Mouse (Mus musculus) Patski (cell line): ENCODE data around the gene Bcl2l11. TPM values are rescaled to one million over a fixed set of nuclear protein-coding genes. Genes with fewer than 3 reads are reported as not detected.

ENCODE experiments used
- ATAC-seq: fragments of 100-300 bp; one replicate; pipeline ENCODE4 v1.8.0; 2021
- CTCF ChIA-PET: fragments of 350-600 bp; sonication (Branson Sonifier 250); formaldehyde crosslinking; loops from one replicate; lab custom pipeline; 2022; ENCODE audit warnings: inconsistent platforms; lab: Charles Lee
- POLR2A ChIA-PET: fragments of 350-600 bp; sonication (Branson Sonifier 250); formaldehyde crosslinking; loops from one replicate; lab custom pipeline; 2022; ENCODE audit warnings: antibody characterized with exemption, inconsistent platforms; lab: Charles Lee
- DNase-seq: peaks from one replicate; pipeline ENCODE4 v3.0.0-alpha.2; 2011; ENCODE audit warnings: low read depth, low spot score
- H3K27me3 ChIP-seq: fragments of 371-371 bp; one replicate; pipeline ENCODE4 v1.5.1; 2021
- CTCF ChIP-seq: fragments of 100-300 bp; IDR thresholded peaks from one replicate; pipeline ENCODE4 v1.5.1; 2021
- in situ Hi-C: fragments of 300-500 bp; cut with MboI; formaldehyde crosslinking; loops from 3 replicates; pipeline ENCODE4 v1.11.1; 2018; ENCODE audit warnings: low pct_unique_long_range_greater_than_20kb, mixed read lengths
- polyA plus RNA-seq: library from polyadenylated mRNA; unstranded; gene quantifications from one replicate; pipeline ENCODE4 v1.2.3, GENCODE M21; 2021

Gene Bcl2l11
- polyA plus RNA-seq, 1 experiment from 2014 or later: 16.3 TPM

- CTCF ChIA-PET: no interaction called here
- H3K27me3 ChIP-seq: no peaks in the 10 kb centered on the region
- in situ Hi-C loops: no loop called here
- POLR2A ChIA-PET: no interaction called here
- DNase-seq (no peak), ATAC-seq (no peak)
- no peak for TF ChIP-seq CTCF
Measured at GRCm38 (mm10) chr2:128182751-128183150, 56.9 kb downstream of the Bcl2l11 start.

DNA sequence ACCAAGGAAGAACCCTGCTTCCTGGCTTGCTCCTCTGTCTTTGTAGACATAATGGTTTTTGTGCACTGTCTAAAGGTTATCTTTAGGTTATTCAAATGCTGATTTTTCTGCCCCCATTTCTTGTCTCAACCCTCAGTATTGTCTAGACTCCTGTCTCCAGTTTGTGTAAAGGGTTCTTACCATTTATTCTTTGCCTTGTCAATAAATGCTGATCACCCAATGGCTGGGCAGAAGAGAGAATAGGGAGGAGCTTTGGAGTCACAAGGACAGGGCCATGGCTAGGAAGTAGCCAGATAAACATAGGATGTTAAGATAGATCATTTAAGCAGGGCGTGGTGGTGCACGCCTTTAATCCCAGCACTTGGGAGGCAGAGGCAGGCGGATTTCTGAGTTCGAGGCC, 57.9 kb downstream of the Bcl2l11 start:
- no peak for ATAC-seq
- ChIA-PET CTCF (no interaction called here), POLR2A (no interaction called here)
- no peak for TF ChIP-seq CTCF
- no peaks in the 10 kb centered on the region for H3K27me3 ChIP-seq
- DNase-seq: no peak
- in situ Hi-C loops: no loop called here

GRCm38 (mm10) chr2:128185942-128186341, 60.1 kb downstream of the Bcl2l11 start:
- H3K27me3 ChIP-seq: no peaks in the 10 kb centered on the region
- ChIA-PET CTCF (no interaction called here), POLR2A (no interaction called here)
- no peak for ATAC-seq
- TF ChIP-seq CTCF: no peak
- in situ Hi-C loops: no loop called here
- DNase-seq: no peak

DNA sequence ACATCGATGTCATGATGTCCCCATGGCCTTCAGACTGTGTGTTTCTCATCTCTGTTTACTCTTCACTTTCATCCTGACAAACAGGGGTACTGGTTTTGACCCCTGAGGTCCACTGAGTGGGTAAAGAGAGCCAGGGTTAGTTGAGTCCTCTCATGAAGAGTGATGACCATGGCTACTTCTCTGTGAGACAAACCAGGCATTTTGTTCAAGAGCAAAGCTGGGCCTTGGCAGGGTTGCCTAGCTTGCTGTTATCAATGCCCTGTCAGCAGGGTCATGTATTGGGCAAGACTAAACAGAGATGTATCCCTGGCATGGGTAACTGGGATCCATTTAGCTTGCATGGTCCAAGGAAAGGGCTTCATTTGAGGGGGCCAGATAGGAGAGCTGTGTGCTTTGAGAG, 61.4 kb downstream of the Bcl2l11 start:
- in situ Hi-C loops: no loop called here
- ChIA-PET CTCF (no interaction called here), POLR2A (no interaction called here)
- H3K27me3 ChIP-seq: no peaks in the 10 kb centered on the region
- DNase-seq (no peak), ATAC-seq (no peak)
- no peak for TF ChIP-seq CTCF

GRCm38 (mm10) chr2:128188461-128188860, 62.6 kb downstream of the Bcl2l11 start:
- ATAC-seq (no peak), DNase-seq (no peak)
- in situ Hi-C loops: no loop called here
- ChIA-PET POLR2A (interaction anchor here (1.0 to 1.3 kb wide), 2 partner anchors 9 to 15 kb away, joined by 3 to 4 read pairs; no protein-coding TSS in a partner anchor), CTCF (interaction anchor here (1.1 to 1.7 kb wide), 2 partner anchors 9 to 19 kb away, joined by 3 to 8 read pairs; no protein-coding TSS in a partner anchor)
- no peak for TF ChIP-seq CTCF
- H3K27me3 ChIP-seq: no peaks in the 10 kb centered on the region

DNA sequence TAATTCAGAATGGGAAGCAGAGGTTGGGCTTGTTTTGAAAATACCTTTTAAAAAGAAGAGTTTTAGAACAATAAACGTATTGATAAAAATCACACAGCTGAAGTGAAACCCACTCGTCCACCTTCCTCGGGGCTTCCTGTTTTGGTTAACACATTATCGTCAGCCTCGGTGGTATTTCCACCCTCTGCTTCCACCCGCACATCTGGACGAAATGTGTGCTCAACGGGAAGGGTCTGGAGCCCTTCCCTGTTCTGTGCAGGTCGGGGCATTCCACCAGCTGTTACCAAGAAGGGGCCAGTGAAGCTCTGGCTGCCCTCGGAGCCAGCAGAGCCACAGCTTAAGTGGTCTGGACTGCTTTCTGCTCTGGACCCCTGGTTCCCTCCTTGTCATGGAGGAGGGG, 63.9 kb downstream of the Bcl2l11 start:
- no peaks in the 10 kb centered on the region for H3K27me3 ChIP-seq
- DNase-seq (no peak), ATAC-seq (no peak)
- TF ChIP-seq CTCF: no peak
- CTCF ChIA-PET: interaction anchor here (0.9 to 1.7 kb wide), 2 partner anchors 10 to 203 kb away, joined by 3 to 8 read pairs; no protein-coding TSS in a partner anchor
- POLR2A ChIA-PET: no interaction called here
- in situ Hi-C loops: no loop called here

DNA sequence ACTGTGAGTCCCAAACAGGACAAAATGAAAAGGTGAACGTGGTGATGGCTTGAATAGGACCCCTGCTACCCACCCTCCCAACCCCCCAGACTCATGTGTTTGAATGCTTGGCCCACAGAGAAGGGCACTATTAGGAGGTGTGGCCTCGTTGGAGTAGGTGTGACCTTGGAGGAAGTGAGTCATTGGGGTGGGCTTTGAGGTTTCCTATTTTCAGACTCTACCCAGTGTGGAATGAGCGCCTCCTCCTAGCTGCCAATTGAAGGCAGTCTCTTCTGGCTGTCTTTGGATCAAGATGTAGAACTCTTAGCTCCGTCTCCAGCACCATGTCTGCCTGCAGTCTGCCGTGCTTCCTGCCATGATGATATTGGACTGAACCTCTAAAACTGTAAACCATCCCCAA, 64.4 kb downstream of the Bcl2l11 start:
- ChIA-PET CTCF (no interaction called here), POLR2A (no interaction called here)
- H3K27me3 ChIP-seq: no peaks in the 10 kb centered on the region
- ATAC-seq (no peak), DNase-seq (no peak)
- no peak for TF ChIP-seq CTCF
- in situ Hi-C loops: no loop called here

DNA sequence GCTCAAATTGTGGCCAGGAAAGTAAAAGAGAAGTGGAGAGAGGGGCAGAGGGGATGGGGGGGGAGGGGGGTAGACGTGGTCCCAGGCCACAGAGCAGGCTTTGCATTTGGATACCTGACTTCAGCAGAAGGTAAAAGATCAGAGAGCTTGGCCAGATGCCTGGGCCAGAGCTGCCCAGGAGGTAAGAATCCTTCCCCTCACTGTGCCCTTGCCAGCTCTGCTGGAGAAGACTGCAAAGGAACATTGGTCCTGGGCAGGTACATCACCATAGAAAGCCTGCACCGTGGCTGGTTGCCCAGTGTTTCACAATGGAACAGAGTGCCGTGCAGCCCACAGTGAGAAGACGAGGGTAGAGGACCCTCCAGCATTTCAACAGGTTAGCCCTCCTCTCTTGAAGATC, 67.6 kb downstream of the Bcl2l11 start:
- DNase-seq (no peak), ATAC-seq (no peak)
- ChIA-PET CTCF (no interaction called here), POLR2A (interaction anchor here (0.6 to 1.1 kb wide), 3 partner anchors 13 to 138 kb away, joined by 3 to 5 read pairs (median 4); no protein-coding TSS in a partner anchor)
- in situ Hi-C loops: no loop called here
- no peaks in the 10 kb centered on the region for H3K27me3 ChIP-seq
- TF ChIP-seq CTCF: no peak

- POLR2A ChIA-PET: no interaction called here
- no peak for ATAC-seq
Measured at GRCm38 (mm10) chr2:128197379-128197778, 71.5 kb downstream of the Bcl2l11 start.

DNA sequence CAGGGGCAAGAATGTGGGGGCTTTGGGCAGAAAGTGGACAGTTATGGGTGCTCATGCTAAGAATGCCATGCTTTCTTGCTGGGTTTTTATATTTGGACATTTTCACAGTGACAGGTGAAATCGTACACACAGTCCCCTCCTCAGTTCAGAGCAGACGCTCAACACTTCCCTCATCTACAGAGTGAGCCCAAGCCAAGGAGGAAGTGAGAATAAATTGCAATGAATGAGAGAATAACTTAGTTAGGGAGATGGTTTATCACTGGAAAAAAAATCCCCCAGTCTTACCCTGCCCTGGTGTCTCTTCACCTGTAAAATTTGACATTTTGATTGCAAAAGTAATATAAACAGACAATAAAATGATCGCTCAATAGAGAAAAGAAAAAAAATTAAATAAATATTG, 77.3 kb downstream of the Bcl2l11 start:
- ChIA-PET CTCF (interaction anchor here (1.1 kb wide), 1 partner anchor 14 kb away, joined by 3 read pairs; no protein-coding TSS in a partner anchor), POLR2A (interaction anchor here (0.6 kb wide), 1 partner anchor 131 kb away, joined by 3 read pairs; no protein-coding TSS in a partner anchor)
- no peak for DNase-seq
- in situ Hi-C loops: loop anchor here (25.0 kb wide), 1 partner anchor 316 kb away; no protein-coding TSS in a partner anchor
- no peak for ATAC-seq
- no peak for TF ChIP-seq CTCF
- no peaks in the 10 kb centered on the region for H3K27me3 ChIP-seq

More at GRCm38 (mm10) chr2:128197379-128197778, 71.5 kb downstream of the Bcl2l11 start:
- no peak for TF ChIP-seq CTCF
- DNase-seq: no peak
- no peaks in the 10 kb centered on the region for H3K27me3 ChIP-seq
- in situ Hi-C loops: no loop called here
- CTCF ChIA-PET: no interaction called here

DNA sequence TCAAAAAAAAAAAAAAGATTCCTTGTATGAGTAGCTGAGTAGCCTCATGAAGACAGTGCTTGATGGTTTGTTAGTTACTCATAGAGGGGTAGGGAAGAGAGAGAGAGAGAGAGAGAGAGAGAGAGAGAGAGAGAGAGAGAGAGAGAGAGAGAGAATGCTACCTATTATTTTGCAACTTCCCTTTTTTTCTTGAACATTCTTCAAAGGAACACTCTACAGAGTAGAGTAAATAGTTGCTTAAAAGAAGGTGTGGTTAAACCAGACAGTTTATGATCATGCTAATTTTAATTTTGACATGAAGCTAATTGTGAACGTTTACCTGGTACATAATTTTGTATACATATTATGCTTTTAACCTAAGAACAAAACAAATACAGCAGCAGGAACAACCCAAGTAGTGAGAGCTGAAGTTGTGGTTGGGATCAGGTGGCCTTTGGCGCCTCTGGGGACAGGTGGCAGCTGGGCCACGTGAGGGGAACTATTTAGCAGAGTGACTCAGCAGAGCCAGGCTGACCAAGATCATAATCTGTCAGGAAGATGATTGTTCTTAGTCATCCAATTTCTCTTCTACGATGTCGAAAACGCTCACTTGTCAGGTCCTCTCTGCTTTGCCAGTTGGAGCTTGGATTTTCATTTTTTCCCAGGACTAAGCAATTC, 78.0 kb downstream of the Bcl2l11 start:
- ChIA-PET POLR2A (no interaction called here), CTCF (interaction anchor here (1.1 kb wide), 1 partner anchor 13 kb away, joined by 3 read pairs; no protein-coding TSS in a partner anchor)
- TF ChIP-seq CTCF: no peak
- in situ Hi-C loops: loop anchor here (25.0 kb wide), 1 partner anchor 317 kb away; no protein-coding TSS in a partner anchor
- ATAC-seq: no peak
- no peaks in the 10 kb centered on the region for H3K27me3 ChIP-seq
- DNase-seq: no peak
